Mouse (Mus musculus) layer of hippocampus, adult 18-20 months (tissue): ENCODE data around the gene Prkg1. TPM values are rescaled to one million over a fixed set of nuclear protein-coding genes. Genes with fewer than 3 reads are reported as not detected.
"Not testable (repeated sequence)": the region's sequence is repeated elsewhere in the genome, so short reads cannot be mapped to it uniquely, and the experiment has no call there.

ENCODE experiments used
- DNase-seq, 2 experiments: peaks; one replicate each; pipeline ENCODE4 v3.0.0; 2022; ENCODE audit warnings: low spot score in 2 of 2
- total RNA-seq, 2 experiments: library from RNA; stranded (reverse); gene quantifications; 2 replicates each; pipeline ENCODE4 v1.2.3; 2021

The Prkg1 gene
- total RNA-seq, 2 experiments from 2014 or later, result 20.8 to 22.6 TPM

DNA sequence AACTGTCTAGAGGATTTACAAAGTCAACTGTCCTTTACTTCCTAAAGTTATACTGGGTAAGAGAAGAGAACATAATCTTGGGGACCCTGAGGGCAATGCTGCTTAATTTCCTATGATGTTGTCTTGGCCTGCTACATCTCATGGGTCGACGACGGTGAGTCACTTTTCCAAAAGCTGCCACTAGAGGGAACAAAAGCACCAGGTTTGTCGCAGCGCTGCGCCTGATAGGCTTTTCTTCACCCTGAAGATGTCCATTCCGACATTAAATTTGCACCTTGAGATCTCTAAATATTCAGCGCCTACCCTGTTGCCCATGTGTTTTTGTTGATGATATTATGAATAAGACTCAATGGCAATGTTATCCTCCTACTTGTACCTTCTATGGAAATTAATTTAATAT is 1100.6 kb downstream of the Prkg1 start:
- peak; percentile 42 to 87 for DNase-seq

DNA sequence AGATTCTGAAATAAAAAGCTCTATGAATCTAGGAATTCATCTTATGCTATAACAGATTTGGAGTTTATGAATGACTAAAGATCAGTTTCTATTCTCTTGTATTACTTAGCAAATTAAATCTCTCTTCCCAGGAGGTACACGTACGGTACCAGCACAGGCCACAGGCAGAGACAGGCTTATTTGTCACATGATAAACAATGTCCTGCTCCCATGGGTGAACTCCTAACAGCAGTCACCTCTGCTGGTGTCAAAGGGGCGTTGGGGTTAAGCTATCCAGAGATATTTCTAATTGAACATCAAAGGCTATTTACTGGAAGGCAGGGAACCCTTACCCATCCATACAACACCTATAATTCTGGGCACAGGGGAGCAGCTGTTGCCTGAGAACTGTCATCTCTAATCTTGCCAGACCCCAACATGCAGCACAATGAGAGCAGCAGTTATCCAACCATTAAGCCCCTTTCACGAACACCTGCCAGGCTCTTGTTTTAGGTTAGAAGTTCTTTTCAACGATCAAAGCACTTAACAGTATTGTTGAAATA is 1122.1 kb downstream of the Prkg1 start:
- no peak for DNase-seq

DNA sequence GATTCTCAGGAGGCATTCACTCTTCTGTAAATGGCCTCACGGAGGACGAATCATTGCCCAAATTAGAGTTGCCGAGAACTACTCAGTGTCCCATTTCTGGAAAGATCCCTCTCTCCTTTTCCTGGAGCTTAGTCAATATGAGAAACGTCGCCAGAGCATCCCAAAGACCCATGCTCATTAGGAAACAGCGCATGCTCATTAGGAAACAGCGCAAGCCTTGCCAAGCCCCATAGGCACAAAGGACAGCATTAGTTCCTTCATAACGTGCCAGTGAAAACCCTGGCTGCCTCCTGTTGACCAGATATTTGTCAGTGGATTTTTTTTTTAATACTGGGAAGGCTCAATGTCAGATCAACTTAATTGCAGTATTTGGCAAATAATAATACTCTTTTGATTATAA is 1127.4 kb downstream of the Prkg1 start:
- DNase-seq, result no peak

DNA sequence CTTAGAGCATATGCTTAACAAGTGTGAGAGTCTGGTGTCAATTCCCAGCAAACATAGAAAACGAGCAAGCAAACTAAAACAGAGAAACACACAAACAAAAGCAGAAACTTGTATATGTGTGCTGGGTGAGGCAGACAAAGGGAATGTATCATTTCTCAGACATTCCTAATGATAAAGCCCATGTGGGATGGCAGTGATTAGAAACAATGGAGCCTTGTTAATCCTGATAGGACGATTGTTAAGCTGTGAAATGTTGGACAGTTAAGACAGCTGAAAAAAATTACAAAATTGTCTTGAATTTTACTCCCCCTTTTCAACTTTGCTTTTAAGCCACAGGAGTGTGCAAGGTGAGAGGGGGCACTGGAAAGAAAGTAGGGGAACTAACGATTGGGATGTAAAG is 1133.8 kb downstream of the Prkg1 start:
- no peak for DNase-seq

DNA sequence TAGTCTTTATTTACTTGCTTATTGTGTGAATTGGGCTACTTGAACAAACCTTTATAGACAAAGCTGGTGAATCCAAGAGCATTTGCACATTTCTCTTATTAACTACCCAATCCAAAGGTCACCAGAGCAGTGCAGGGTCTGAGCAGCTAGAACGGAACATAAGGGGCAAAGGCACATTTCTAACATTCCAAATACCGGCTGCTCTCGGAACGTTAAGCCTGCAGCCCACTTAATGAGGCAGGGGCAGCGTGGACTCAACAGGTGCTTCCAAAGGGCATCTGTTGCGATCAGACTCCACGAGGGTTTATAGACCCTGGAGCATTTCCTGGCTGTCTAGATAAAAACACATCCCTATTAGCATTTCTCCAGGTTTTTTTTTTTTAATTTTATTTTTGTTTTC is 1138.8 kb downstream of the Prkg1 start:
- DNase-seq, result no peak

DNA sequence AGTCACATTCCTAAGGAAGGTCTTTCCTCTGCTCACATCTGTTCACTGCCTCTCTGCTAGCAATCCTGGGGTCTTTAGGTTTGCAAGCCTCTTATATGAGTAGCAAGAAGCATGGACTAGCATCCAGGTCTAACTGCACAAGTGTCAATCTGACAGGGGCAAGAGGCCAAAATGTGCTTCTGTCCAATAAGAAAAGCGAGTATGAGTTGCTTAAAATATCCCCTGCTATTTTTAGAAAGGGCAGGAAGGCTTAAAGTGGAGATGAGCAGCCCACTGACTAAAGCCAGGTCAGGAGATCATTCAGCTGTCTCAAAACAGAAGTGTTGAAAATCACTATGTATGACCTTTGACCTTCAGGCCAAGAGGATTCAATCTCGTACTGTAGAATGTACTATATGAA is 1139.4 kb downstream of the Prkg1 start:
- DNase-seq, result no peak

DNA sequence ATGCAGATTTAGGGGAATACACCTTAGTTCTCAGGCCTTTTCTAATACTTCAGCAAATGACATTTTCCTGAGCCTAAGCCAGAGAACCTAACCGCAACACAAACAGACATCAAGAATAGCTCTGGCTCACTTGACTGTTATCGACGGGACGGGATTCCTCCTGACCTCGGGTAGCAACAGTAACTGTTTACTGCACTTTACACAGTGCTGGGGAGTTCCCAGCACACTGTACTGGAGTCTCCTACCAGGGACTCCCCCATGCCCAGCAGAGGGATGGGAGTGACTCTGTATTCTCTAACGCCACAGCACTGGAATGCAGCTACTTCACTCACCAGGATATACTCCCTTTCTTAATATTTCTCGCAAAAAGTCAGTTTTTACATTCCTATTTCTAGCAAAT is 1141.2 kb downstream of the Prkg1 start:
- DNase-seq, result no peak

DNA sequence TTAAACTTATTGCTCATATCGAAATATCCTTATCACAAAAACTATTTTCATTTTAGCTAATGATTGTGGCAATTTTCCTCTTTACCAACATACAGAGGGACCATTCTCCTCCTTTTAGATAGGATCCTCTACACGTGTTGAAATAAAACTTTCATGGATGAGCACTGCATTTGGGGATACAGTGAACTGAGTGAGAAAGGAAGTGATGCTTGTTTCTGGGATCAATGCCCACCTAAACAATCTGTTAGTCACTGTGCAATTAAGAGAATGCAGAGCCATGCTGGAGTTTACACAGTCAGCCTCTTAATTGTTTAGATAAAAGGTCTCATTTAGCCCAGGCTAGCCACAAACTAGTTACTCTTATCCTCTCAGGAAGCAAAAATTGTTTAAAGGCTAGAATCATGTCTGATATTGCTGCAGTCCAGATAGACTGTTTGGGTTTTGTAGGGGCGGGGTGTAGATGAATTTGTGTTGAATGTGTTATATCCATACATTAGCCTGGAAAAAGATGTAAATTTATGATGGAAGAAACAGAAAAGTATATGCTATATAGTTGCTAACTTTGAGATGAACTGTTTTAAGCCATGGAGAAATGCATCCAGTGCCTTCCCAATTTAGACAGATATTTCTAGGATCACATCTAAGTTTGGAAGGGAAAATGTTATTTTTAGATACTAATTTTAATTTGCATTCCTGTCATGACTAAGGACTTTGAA is 1151.5 kb downstream of the Prkg1 start:
- no peak for DNase-seq

DNA sequence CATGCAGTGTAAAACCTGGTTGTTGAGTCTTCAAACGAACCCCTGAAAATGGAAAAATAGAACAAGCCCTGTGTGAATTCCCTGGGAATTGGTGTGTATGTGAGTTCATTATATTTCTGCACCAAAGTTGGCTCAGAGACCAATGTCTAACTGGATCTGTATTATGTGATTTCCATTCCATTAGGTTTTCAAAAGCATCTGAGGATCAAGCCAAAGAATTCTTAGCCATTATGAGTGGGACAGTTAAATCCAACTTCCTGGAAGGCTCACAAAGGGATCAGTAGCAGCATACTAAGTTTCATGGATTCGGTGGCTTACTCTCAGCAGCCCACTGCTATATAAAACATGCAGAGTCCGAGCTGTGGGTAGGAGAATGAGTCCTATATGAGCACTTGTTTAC is 1178.5 kb downstream of the Prkg1 start:
- no peak for DNase-seq

DNA sequence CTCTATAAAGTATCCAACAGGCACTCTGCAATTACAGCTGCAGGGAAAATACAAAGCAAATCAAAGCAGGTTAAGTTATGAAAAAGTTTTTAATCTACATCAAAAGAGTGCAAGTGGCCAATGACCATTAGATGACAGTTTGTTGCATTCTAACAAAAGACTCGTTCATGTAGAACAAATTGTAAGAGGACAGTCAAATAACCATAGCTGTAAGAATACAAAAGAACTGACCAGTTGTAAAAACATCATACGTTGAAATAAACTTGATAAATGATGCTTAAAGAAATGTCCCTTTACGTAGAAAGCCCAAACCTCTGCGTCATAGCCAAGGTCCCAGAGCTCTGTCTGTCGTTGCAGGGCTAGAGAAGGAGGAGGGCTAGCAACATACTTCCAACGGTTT is 1200.3 kb downstream of the Prkg1 start:
- DNase-seq, result no peak

DNA sequence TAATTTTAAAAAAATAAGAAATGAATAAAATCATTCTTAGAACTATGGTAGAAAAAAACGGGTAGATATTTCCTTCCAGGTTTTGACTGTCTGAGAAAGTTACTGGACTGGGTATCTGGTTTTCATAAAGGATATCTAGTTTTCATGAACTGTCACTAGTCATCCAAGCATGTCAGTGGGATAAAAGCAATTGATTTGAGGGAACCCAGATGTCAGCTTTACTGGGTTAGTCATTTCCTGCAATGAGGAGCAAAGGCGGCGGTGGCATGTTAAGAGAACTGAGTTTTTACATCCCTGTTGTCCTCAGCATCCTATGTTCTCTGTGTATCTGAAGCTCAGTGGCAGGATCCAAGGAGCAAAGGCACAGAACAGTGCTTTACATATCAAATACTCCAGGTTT is 1201.0 kb downstream of the Prkg1 start:
- no peak for DNase-seq

DNA sequence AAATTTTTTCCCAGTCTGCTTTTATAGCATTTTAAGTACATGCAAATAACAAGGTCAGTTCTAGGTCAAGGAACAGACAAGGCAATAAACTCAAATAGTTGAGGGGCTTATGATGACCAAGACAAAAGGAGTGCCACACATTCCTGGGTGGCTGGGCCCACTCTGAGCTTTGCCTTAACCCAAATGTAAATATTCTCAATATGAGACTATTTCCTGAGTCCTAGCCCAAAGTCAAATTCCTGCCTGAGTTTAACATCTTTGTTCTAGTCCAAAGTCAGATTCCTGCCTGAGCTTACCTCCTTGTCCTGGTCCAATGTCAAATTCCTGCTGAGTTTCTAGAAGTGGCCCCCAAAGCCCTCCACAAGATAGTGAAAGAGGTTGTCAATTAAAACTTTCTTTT is 1206.8 kb downstream of the Prkg1 start:
- DNase-seq, result no peak

DNA sequence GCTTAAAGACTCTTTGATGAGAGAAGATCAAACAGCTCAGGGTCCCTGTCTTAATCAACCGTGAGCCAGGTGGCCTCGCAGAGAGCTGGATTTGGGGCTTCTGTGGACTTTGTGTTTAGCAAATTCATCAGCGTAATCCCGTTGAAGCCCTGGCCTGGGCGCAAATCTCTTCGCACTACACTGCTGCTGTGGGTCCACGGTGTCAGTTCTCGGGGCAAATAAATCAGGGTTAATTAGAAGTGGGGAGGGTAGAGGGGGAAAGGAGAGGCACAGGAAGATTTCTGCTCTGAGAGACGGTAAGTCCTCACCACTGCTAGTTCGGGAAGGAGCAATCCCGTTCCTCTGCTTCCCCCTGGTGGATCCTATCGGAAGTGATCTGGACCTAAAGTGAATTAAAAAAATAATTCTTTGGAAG is 1210.4 kb downstream of the Prkg1 start:
- peak; percentile 32 to 83 for DNase-seq

DNA sequence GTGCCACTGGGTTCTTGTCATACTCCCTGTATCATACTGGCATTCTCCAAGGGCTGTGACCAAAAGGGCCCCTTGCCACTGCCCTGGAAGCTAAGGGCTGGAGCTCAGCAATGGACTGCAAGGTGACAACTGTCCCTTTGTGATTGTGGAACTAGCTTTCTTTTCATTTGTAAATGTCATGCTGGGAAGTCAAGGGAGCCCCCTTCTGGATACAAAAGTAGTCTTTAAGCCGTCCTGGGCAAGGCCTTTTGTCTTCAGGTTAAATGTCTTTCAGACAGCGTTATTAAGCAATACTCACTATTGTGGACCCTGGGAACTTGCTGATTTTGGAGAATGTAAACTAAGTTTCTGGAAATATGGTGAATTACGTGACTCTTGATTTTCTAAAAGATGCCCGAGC is 1211.1 kb downstream of the Prkg1 start:
- no peak for DNase-seq

DNA sequence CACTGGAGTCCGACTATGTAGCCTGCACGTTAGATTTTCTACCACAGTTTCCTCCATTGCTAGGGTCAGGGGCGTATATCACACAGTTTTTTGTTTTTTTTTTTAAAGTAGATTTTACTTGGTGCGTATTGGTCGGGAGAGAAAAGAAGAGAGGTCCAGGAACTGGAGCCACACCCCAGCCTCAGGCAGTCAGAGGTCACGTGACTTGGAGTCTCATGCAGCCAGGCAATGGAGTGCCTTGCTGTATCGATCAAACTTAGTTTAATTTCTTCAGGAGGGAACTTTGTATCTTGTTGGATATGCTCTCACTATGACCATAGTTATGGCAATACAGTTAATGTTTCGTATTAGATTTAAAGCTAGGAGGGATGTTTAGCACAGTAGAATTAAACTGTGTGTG is 1212.6 kb downstream of the Prkg1 start:
- DNase-seq, result no peak

DNA sequence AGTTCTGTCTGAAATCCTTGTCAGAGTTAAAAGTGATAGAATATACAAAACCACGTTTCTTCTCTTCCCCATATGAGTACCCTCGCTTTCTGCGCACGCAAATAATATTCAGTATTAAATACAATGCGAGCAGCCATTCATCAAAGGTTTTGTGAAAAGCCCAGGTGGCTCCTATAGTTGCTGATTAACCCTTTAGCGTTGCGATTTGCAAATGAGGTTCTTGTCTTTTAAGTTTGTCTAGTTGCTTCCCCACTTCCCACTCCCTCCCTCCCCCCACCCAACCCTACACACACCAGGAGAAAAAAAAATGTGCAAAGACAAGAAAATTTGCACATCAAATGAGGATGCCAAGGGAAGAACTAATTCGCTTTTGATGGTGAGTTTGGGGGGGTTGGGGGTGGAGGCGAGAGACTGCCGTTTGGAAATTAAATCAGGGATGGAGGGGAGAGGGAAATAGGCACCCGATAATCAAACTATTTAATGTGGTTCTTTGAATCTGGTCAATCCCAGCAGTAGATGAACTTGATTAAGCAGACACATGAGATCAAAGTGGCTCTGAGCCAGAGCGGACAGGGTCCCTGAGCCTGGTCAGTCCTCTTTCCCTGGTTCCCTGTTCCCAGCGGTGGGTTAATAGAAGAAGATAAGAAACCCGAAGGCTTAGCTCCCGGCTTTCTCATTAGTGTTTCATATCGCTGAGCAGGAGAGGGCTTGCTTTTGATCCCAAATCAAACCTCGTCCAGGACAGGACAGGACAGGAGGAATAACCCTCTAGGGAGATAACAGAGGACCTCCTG is 1214.8 kb downstream of the Prkg1 start:
- DNase-seq, result no peak

DNA sequence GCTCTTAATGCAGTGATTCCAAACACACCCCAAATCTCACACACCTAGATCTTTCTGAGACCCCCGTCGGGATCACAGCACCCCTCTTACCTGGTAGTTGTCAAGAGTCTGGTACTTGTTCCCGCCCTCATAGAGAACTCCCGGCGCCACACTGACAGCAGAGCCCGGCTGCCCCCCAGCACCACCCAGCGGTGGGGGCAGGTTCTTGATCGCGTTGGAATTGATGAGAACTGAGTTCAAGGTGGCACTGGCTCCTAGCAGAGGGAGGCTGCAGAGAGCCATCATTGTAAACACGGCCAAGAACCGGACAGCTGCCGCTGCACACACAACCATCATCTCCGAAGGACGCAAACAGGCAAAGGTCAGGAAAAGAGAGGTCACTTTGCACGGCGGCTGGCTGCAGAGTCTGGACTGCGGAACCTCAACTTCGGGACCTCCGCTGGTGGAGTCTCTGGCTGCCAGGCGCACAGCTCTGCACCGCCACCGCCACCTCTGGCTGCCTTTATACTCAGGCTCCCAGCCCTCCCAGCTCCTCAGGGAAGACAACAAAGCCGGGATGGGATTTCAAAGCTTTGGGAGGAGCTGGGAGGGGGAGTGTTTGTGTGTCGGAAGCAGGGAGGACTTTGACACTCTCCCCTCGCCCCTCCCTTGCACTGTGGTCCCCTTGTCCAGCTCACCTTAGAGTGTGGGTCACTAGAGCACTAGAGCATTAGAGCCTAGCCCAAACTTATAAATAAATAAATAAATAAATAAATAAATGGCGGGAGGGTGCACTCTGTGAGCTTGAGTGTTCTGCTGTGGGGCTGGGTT is 1215.6 kb downstream of the Prkg1 start, which contains the start of gene Dkk1:
Gene Dkk1, minus strand, starts transcription at position 622 of the 810 bp plus-strand sequence.
- no peak for DNase-seq

DNA sequence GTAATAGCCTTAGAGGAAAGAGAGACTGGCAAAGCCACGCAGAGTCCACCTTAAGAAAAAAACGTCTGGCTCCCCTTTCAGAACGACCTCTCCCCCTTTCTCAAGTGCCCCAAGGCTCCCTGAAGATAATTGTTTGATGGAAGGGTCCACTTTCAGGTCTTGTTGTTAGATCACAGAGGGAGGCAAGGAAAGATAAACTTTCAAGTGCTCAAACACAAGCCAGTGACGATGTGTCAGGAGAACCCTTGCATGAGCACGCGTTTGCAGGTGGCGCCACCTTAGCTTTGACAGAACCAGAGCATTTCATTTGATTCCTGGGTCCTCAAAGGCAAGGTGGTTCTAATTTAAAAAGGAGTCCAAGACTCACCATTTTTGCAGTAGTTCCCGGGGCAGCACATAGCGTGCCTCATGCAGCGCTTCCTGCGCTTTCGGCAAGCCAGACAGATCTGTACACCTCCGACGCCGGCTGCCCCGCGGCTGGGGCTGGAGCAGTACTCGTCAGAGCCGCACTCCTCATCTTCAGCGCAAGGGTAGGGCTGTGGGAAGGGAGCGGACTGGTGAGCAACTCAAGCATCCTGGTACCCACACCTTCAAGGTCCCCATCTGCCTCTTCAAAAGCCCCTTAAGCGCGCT is 1216.3 kb downstream of the Prkg1 start:
- DNase-seq, result no peak

DNA sequence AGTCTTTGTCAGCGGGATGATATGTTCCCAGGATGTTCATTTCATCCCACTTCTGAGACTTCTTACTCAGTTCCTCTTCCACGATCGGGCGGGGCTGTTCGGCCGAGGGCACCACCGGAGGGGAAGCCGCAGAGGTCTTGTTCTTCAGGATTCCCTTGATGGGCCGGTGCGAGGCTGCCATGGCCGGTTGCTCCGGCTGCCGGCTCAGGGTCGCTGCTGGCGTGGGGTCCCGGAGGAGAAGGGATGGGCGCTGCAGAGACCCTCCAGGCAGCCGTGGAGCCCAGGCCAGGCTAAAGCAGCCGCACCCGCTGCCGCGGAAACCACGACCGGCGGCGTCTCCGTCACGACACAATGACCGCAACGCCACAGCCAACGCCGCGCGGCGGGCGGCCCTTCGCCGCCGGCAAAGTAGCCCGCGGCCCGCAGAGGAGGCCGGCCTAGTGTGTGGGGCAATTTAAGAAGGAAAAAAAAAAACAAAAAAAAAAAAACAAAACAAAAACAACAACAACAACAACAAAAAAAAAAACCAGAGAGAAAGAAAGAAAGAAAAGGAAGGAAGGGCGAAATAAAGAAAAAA is 1225.4 kb downstream of the Prkg1 start:
- not testable (repeated sequence) for DNase-seq

DNA sequence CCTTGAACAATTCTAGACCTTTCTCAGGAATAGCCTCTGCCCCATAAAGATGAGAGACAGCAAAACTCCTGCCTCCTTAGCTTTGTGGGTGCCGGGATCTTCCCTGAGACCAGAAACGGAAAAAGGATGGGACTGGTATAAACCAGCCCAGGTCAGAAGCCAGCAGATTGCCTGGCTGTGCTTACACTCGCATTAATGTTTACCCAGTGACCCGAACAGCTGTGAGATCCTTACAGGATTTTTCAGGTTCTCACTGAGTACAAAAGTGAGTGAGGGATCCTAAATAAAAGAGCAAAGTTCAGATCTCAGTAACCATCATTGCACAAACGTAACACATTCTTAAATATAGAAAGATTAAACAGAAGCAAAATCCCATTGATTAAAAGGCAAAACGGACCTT is 1248.1 kb downstream of the Prkg1 start:
- DNase-seq, result no peak
